Mouse (Mus musculus): Measurements from ENCODE around the gene Ackr2. TPM values are rescaled to one million over a fixed set of nuclear protein-coding genes. Genes with fewer than 3 reads are reported as not detected.
A peak's percentile ranks its signal among the peaks of the same experiment; 100 is the strongest.

Ackr2 gene
- total RNA-seq (2014; rRNA removed) (2.1 TPM in 2 replicates), polyA plus RNA-seq (2015; fragmentation: Nextera tagmentation; extraction: Ambion mirVana) (0.84 and 1.4 TPM in 2 replicates)

DNA sequence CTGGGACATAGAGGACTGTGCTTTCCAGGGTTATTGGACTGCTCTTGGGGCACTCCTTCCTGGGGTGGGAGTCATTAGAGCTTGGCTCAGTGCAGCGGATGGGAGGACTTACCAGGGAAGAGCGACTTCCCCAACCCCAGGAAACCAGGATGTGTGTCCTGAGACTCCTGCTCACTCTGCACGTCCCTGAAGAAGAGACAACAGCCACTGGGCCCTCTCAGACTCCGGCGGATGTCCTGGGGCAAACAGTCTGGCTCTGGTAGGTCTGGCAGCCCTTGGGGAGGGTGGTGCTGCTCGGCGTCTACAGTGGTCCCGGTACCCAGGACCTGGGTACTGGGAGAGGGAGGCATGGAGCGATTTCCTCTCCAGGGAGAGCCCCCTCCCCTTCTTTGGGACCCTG lies at the start of gene Ackr2:
TSS of gene Ackr2 (plus strand) at position 111 of the 400 bp plus-strand sequence.
- DNase-seq (no peak), ATAC-seq (no peak)
- Histone ChIP-seq H3K4me3 (ENCODE audit: low read depth, low read length) (no peak within 1 kb of the TSS), H3K27ac (ENCODE audit: low read depth, low read length) (no peak within 1 kb of the TSS), H3K9ac (no peak within 1 kb of the TSS), H3K9me3 (ENCODE audit: low read length) (no peaks in the 10 kb centered on the region), H3K27me3 (ENCODE audit: insufficient read depth, low read length) (no peaks in the 10 kb centered on the region), H3K4me2 (ENCODE audit: low read depth) (no peak within 1 kb of the TSS), H3K4me1 (ENCODE audit: insufficient read depth) (no peaks in the 10 kb centered on the region), H3K36me3 (ENCODE audit: insufficient read depth) (no peaks in the 10 kb centered on the region)
- 90% methylated on average over 9 of the region's 9 CpGs for WGBS
- no peak for TF ChIP-seq CTCF (IDR thresholded peaks at IDR 0.05; ENCODE audit: low read depth)

DNA sequence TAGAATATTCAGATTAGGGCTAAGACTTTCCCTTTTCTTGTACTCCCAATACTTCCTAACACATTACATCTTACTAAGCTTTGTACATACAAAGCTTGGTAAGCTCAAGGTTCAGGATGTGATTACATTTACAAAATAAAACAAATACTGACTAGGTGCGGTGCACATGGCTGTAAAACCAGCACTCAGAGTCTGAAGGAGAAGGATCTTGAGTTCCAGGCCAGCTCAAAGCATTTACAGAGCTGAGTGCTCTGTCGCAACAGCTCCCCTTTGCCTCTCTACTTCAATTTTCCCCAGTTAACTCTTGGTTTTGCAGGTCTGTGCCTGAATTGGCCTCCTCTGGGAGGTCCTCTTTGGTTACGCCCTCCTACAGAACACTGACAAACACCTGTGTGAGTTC lies 43.9 kb upstream of the Ackr2 start:
- 96% methylated on average over 3 of the region's 3 CpGs for WGBS
- DNase-seq, result no peak

DNA sequence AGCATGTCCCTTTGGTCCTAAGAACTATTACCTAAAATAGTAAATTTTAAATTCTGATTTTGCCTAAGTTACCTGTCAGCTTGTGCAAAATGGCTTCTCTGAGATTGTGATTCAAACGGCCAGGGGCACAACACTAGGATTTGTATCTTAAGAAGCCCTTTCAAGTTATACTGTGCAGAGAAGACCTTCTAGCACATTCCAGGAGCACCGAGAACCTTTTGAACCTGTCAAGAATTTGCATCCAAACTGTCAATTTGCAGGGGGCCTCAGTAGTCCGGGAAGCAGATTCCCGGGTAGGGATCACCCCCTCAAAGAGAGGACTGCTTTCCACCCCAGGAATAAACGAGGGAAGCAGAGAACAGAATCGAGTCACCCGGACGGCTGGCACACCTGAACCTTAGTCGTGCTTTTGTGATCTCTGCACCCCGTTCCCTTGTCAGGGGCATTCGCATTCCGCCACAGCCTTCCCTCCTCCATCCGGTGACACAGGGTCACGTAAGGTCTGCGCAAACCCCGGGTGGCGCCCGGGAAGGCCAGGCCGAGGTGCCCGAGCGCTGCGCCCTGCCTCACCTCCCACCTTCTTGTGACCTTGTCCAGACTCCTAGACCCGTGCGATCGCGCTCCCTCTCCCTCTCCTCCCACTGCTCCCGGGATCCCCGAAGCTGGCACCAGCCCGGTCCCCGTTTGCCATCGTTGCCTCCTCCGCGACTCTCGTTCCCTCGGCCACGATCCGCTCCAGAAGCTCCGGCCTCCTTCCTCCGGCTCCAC lies 41.3 kb upstream of the Ackr2 start:
- no peak for ATAC-seq
- Histone ChIP-seq H3K4me3 (ENCODE audit: low read depth, low read length) (peak overlapping the region; percentile 84), H3K4me2 (ENCODE audit: low read depth) (peak overlapping the region; percentile 94), H3K9me3 (ENCODE audit: low read length) (no peaks in the 10 kb centered on the region), H3K36me3 (ENCODE audit: insufficient read depth) (0 out of 2 replicates have a peak, but pooled peaks cover 3% of the 10 kb centered on the region), H3K4me1 (ENCODE audit: insufficient read depth) (no peaks in the 10 kb centered on the region), H3K27ac (ENCODE audit: low read depth, low read length) (peak overlapping the region; percentile 79), H3K9ac (peak overlapping the region; percentile 87), H3K27me3 (ENCODE audit: insufficient read depth, low read length) (no peaks in the 10 kb centered on the region)
- WGBS, result 2% methylated on average over 39 of the region's 39 CpGs
- peak; percentile 18 for DNase-seq
- TF ChIP-seq CTCF (IDR thresholded peaks at IDR 0.05; ENCODE audit: low read depth), result no peak

More for the DNA sequence above, 43.9 kb upstream of the Ackr2 start:
- Histone ChIP-seq H3K4me2 (ENCODE audit: low read depth) (no peak overlapping the region), H3K27ac (ENCODE audit: low read depth, low read length) (no peak overlapping the region), H3K9me3 (ENCODE audit: low read length) (no peaks in the 10 kb centered on the region), H3K9ac (no peak overlapping the region), H3K36me3 (ENCODE audit: insufficient read depth) (peaks cover 23% of the 10 kb centered on the region), H3K4me1 (ENCODE audit: insufficient read depth) (no peaks in the 10 kb centered on the region), H3K27me3 (ENCODE audit: insufficient read depth, low read length) (no peaks in the 10 kb centered on the region), H3K4me3 (ENCODE audit: low read depth, low read length) (no peak overlapping the region)
- no peak for TF ChIP-seq CTCF (IDR thresholded peaks at IDR 0.05; ENCODE audit: low read depth)
- ATAC-seq, result no peak

DNA sequence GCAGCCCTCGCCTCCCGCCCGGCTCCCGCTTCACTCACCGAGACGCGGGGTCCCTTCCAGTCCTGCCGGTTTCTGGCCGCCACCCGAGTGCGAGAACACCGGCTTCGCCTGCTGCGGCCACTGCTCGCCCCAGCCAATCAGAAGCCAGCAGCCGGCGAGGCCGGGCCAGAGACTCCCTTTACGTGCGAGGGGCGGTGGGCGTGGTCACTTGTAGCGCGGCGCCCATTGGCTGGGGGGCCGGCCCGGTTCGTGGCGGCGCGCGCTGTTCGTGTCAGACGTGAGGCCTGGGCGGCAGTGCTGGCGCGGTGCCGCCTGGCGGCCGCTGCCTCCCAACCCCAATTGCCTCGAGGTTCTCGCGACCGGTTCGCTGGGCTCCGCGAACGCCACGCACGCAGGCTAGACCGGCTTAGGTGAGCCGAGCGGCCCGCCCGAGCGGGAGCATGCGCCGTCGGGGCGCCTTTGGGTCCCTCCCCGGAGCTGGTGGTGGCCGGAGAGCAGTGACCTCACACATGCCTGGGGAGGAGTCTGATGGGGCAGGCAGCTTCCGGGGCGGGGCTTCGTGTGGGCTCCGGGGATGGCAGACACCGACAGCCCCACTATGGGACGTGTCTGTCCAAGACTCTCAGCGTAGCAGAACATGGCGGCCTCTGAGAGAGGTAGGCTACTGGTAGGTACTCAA lies 40.5 kb upstream of the Ackr2 start:
- Histone ChIP-seq H3K27ac (ENCODE audit: low read depth, low read length) (peak overlapping the region; percentile 79), H3K27me3 (ENCODE audit: insufficient read depth, low read length) (no peaks in the 10 kb centered on the region), H3K4me2 (ENCODE audit: low read depth) (peak overlapping the region; percentile 94), H3K9ac (peak overlapping the region; percentile 87), H3K36me3 (ENCODE audit: insufficient read depth) (no peaks in the 10 kb centered on the region), H3K9me3 (ENCODE audit: low read length) (no peaks in the 10 kb centered on the region), H3K4me1 (ENCODE audit: insufficient read depth) (no peaks in the 10 kb centered on the region), H3K4me3 (ENCODE audit: low read depth, low read length) (peak overlapping the region; percentile 84)
- WGBS, result under 1% methylated on average over 69 of the region's 70 CpGs
- TF ChIP-seq CTCF (IDR thresholded peaks at IDR 0.05; ENCODE audit: low read depth), result peak; percentile 59
- peak; percentile 99 for ATAC-seq
- DNase-seq, result peak; percentile 97

DNA sequence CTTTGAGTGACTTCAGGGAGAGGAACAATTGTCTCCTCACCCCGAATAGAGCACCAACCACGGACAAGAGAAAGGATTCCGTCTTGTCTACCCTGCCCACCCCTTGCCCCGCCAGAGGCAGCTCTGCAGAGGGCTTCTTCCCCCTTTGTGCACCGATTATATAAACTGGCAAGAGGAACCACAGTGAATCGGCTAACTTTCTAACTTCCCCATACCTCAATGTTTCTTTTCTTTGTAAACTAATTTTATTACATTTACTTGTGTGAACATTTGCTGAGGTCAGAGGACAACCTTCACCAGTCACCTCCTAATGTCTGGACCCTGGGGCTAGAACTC lies 40.0 kb upstream of the Ackr2 start, which contains the start of gene Higd1a:
TSS of gene Higd1a (minus strand) at position 210 of the 336 bp plus-strand sequence.
- no peaks in the 10 kb centered on the region for H3K9me3 ChIP-seq (ENCODE audit: low read length)
- no peaks in the 10 kb centered on the region for H3K4me1 ChIP-seq (ENCODE audit: insufficient read depth)
- 6% methylated on average over 6 of the region's 6 CpGs for WGBS

DNA sequence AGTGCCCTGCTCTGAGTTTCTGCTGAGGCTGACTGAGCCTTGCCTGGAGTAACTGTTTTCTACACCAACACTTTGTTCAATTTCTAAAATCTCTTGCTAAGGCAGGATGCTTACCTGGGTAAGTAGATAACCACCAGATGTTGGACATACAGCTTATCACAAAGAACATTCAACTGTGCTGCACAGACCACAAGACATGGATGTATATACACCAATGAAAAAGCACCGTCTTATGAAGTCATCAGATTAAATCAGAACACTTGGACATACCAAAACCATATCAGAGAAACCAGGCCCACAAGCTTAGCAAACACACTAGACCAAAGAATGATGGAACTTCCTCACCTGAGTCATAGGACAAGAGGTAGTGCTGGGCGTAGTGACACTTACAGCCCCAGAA lies 38.8 kb upstream of the Ackr2 start:
- 96% methylated on average over 2 of the region's 2 CpGs for WGBS
- Histone ChIP-seq H3K9ac (no peak overlapping the region), H3K27me3 (ENCODE audit: insufficient read depth, low read length) (no peaks in the 10 kb centered on the region), H3K4me3 (ENCODE audit: low read depth, low read length) (no peak overlapping the region), H3K36me3 (ENCODE audit: insufficient read depth) (no peaks in the 10 kb centered on the region), H3K4me1 (ENCODE audit: insufficient read depth) (no peaks in the 10 kb centered on the region), H3K9me3 (ENCODE audit: low read length) (no peaks in the 10 kb centered on the region), H3K4me2 (ENCODE audit: low read depth) (no peak overlapping the region), H3K27ac (ENCODE audit: low read depth, low read length) (no peak overlapping the region)
- DNase-seq (no peak), ATAC-seq (no peak)
- TF ChIP-seq CTCF (IDR thresholded peaks at IDR 0.05; ENCODE audit: low read depth), result no peak

More for the DNA sequence above, 40.0 kb upstream of the Ackr2 start, which contains the start of gene Higd1a:
- H3K9ac ChIP-seq, result peak within 1 kb of the TSS; percentile 87
- H3K27ac ChIP-seq (ENCODE audit: low read depth, low read length), result peak within 1 kb of the TSS; percentile 79
- H3K27me3 ChIP-seq (ENCODE audit: insufficient read depth, low read length), result no peaks in the 10 kb centered on the region
- peak within 1 kb of the TSS; percentile 84 for H3K4me3 ChIP-seq (ENCODE audit: low read depth, low read length)
- ATAC-seq (no peak), DNase-seq (no peak)
- H3K36me3 ChIP-seq (ENCODE audit: insufficient read depth), result no peaks in the 10 kb centered on the region
- no peak for TF ChIP-seq CTCF (IDR thresholded peaks at IDR 0.05; ENCODE audit: low read depth)
- peak within 1 kb of the TSS; percentile 94 for H3K4me2 ChIP-seq (ENCODE audit: low read depth)

DNA sequence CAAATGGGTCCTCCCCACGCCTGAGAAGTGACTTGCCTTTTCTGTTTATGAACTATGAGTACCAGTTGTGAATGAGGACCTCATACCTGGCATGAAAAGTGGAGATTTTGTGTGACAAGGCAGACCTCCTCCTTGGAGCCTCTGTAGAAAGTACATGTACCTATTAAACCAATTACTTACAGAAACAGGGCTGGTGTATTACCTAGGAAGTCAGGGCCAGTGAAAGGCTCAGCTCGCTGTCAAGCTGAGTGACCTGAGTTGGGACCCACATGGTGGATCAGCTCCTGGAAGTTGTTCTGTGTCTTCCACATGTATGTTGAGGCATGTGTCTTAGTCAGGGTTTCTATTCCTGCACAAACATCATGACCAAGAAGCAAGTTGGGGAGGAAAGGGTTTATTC lies 37.2 kb upstream of the Ackr2 start:
- Histone ChIP-seq H3K9ac (no peak overlapping the region), H3K4me3 (ENCODE audit: low read depth, low read length) (no peak overlapping the region), H3K27me3 (ENCODE audit: insufficient read depth, low read length) (no peaks in the 10 kb centered on the region), H3K4me2 (ENCODE audit: low read depth) (no peak overlapping the region), H3K4me1 (ENCODE audit: insufficient read depth) (no peaks in the 10 kb centered on the region), H3K9me3 (ENCODE audit: low read length) (no peaks in the 10 kb centered on the region), H3K36me3 (ENCODE audit: insufficient read depth) (no peaks in the 10 kb centered on the region), H3K27ac (ENCODE audit: low read depth, low read length) (no peak overlapping the region)
- no peak for TF ChIP-seq CTCF (IDR thresholded peaks at IDR 0.05; ENCODE audit: low read depth)
- ATAC-seq (no peak), DNase-seq (no peak)
- 88% methylated on average over 2 of the region's 2 CpGs for WGBS

All from forebrain, postnatal 0 days (tissue).